Mouse (Mus musculus) monocyte, adult 2 months (primary cell): ENCODE data around the gene Fam160b1.

ENCODE experiments used
- DNase-seq, 2 experiments: peaks; one replicate each; pipeline ENCODE4 v3.0.0; 2022; ENCODE audit warnings: low spot score in 2 of 2, low read depth in 1 of 2

Fam160b1 gene

DNA sequence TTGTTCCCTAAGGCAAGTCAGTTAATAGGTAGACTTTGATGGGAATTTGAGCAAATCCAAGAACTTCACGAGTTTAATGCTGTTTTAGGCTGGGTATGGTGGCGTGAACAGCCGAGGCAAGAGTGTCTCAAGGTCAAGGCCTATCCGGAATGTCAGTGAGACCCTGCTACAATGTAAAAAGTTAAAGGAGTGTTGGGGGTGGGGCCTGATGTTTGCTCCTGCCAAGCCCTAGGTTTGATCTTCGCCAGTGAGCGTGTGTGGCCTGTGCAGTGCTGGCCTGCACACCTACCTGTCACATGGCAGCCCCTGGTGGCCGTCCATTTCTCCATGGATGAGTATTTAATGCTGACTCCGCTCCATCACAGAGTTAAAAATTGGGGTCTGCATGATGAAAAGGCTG, 5.5 kb downstream of the Fam160b1 start:
- DNase-seq: no peak

DNA sequence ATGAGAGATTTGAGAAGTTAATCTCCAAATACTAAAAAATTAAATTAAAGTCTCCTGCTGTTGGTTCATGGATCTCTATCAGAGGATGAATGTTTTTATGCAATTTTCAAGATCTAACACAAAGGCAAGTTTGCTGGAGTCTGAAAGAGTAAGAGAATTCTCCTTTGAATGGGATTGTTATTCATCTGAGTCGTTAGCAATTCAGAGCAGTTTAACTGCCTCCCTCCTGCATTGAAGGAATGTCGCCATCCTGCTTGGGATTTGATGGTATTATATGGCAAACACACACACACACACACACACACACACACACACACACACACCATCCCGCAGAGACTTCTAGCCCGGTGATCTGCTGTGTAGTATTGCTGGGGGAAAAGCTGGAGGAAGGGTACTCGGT, 6.1 kb downstream of the Fam160b1 start:
- no peak for DNase-seq

DNA sequence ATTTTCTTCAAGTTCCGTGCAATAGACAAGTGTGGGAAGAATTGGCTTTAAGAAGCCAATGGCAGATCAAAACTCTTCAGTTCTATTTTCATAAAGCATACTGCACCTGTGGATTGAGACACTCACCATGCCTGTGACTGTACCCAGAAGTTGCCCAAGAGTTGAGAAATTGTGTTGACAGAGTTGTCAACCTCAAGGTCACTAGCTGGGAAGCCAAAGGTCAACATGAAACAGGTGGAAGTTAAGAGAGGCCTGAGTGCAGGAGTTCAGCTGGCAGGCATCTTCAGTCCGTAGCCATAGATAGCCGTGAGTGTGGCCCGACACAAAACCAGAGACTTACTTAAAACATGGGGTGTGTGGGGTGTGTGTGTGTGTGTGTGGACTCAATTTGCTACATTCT, 6.7 kb downstream of the Fam160b1 start:
- no peak for DNase-seq

DNA sequence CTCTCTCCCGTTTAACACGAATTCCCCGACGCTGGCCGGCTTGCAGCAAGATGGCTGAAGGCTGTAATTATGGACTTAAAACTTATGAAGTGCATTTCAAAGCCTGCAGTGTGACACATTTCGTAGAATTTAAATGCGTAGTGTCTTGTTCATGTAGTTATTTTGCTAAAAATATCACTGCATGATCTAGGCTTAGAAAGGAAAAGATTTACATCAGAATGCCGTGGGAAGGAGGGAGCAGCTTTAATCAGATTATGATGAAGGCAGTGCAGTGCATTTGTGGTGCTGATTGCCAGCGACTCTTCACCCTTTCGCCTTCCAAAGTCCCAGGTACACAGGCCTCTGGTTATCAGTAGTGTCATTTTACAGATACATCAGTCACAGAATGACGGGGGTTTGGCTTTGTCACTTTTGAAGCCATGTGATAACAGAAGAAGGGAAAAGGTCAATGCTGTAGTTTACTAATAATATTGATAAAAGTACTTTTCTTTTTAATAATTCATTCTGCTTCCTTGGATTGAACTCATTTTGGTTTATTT, 7.4 kb downstream of the Fam160b1 start:
- DNase-seq: no peak

DNA sequence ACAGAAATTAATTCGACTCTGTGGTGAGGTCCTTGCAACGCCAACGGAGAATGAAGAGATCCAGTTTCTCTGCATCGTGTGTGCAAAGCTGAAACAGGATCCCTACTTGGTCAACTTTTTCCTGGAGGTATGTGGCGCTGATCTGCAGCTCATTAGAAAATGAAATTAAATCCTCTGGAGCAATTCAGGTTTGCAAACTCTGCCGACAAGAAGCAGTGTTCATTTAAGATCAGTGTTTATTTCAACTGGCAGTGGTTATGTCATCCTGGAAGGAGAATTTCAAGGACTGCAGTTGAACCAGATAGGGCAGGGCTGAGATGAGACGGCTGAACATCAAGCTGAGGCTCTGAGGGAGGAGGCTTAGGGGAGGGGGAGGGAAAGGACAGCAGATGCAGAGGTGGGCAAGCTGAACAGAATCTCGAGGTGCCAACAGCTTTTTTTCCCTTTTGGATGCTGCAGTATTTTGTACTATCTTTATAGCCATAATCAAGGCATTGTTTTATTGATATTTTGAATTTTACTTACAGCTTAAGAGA, 12.9 kb downstream of the Fam160b1 start:
- DNase-seq: no peak

DNA sequence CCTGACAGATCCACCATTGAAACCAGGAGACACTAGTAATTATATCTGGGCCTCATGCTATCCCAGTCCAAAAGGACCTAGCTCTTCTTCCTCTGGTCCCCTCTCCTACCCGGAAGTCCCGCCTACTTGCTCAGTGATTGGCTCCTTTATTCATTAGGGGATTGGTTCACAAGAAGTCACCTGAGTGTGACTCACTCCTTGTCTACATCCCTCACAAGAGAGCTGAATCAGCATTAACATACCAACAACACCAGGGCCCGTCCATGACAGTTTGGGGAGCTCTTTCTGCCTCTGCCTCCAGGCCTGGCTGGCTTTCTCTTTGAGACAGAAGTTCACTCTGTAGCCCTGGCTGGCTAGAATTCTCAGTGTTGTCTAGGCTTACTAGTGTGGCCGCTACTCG, 14.7 kb downstream of the Fam160b1 start:
- DNase-seq: no peak

DNA sequence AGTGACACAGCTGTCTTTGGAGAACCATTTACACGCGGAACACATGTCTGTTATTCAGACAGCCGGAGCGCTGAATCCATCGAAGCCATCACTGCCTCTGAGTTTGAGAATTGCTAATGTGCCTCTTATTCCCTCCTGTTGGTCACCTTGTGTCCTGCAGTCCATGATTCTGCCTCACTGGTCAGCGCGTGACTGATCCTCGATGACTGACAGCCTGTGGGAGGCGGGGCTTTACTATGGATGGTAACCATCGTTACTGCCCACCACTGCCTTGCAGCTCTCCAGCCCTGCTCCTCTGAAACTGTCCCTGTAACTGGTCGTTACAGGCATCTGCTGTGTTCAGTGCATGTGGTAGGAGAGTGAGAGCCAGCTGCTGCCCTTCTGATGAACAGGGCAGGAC, 15.3 kb downstream of the Fam160b1 start:
- DNase-seq: no peak

DNA sequence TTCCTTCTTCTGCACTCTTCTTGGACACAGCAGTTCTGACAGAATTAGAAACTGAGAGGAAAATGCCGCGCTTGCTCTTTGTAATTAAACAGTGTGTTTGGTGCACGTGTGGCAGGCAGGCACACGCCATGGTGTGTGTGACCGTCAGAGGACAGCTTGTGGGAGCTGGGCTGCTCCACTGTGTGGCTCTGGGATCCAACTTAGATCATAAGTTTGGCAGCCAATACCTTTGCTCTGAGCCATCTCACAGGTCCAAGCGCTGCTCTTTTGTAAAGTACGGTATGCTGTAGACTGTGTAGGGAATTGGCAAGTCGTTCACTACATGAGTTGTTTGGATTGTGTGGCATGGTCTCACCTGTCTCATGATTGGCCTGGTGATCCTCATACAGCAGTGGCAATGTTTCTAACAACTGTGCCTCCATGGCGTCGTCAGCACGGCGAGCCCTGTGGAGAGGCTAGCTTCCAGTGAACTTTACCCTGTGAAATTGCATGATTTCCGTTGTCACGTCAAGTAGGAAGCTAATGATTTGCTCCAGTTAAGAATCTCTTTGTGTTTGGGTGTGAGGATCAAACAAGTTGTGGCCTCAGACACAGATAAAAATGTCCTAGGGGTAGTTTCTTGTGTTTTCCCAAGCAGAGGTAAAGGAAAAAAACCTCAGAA, 16.7 kb downstream of the Fam160b1 start:
- no peak for DNase-seq

DNA sequence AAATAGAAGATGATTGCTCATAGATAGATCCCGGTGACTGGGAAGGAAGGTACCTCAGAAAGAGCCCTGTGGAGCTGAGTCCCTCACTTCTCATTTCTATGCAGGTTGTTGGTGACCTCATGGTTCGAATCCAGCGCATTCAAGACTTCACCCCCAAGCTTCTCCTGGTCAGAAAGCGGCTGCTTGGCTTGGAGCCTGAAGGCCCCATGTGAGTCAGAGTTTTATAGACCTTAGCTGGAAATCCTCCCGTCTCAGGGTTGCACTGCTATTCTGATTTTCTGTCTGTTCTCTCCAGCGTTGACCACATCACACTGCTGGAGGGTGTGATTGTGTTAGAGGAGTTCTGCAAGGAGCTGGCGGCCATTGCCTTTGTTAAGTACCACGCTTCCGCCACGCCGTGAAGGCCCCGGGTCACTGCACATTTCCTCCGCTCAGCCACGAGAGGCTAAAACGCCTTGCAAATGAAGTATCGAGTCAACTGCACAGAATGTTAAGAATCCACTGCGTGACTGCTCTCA, 25.8 kb downstream of the Fam160b1 start:
- no peak for DNase-seq

DNA sequence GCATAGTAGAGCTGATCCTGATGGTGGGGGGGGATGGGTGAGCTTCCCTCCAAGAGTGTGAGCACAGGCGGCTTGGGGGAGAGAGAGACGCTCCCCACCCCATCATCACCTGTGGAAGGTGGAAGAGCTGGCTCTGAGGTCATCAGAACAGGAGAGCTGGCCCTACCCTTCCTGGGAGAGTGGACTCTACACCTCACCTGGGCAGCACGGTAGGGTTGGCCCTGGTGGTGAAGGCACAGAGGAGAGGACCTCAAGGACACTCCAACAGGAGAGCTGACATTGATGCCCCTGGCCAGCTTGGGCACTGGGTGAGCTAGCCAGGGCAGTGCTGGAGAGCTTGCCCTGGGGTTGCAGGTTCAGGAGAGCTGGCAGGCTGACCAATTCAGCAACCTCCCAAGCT, 31.1 kb downstream of the Fam160b1 start:
- no peak for DNase-seq

DNA sequence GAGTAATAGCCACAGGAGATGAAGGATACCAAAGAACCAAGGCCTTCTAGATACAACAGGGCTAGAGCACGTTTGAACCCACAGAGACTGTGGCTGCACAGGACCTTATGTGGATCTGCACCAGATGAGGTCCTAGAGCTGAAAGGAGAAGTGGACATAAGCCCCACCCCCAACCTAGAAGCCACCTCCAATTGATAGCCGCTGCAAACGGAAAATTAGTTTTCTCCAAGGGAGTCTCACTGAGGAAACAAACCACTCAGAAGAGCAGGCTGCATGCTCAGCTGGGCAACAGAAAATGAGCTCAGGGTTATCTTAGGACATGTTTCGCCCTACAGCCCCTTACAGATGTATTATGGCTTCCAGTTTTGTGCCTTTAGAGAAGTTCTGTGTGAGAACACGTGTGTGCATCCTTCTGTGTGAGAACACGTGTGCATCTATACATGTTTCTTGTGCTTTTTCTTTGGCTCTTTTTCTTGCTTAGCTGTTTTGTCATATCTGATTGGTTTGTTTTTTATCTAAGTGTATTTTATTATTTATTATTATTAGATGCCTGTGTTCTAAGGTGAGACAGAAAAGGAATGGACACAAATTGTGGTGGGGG, 33.0 kb downstream of the Fam160b1 start:
- no peak for DNase-seq

DNA sequence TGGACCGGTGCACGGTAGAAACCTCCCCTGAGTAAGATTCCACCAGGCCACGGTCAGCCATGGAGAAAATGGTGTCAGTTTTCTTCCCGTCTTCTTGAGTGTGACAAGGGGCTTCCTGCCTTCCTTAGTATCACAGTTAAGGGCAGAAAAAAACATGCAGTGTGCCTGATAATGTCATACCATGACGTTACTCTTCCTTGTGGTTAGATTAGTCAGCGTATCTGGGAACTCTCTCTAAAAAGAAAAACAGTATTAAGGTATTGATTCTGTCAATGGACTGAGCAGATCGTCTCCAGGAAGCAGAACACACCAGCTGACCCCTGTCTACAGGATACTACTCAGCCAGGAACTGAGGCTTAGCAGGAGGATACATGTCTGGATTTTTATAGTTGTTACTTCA, 36.1 kb downstream of the Fam160b1 start:
- DNase-seq: no peak

DNA sequence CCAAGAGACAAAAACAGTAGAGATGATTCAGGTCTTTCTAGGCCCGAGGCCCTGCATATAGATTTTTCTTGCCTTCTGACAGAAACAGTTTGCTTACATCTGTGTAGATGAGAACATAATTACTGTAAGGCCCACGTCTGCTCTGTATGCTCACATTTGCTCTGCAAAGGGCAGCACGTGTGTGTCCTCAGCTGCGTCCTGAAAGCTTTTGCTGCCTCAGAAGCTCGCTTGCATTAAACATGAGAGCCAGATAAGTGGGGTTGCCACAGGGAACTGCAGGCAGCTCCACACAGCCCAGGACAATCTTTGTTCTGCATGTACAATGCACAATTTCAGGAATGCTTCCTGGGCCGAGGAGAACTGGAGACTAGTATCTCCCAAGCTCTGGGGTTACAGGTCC, 41.9 kb downstream of the Fam160b1 start:
- no peak for DNase-seq

DNA sequence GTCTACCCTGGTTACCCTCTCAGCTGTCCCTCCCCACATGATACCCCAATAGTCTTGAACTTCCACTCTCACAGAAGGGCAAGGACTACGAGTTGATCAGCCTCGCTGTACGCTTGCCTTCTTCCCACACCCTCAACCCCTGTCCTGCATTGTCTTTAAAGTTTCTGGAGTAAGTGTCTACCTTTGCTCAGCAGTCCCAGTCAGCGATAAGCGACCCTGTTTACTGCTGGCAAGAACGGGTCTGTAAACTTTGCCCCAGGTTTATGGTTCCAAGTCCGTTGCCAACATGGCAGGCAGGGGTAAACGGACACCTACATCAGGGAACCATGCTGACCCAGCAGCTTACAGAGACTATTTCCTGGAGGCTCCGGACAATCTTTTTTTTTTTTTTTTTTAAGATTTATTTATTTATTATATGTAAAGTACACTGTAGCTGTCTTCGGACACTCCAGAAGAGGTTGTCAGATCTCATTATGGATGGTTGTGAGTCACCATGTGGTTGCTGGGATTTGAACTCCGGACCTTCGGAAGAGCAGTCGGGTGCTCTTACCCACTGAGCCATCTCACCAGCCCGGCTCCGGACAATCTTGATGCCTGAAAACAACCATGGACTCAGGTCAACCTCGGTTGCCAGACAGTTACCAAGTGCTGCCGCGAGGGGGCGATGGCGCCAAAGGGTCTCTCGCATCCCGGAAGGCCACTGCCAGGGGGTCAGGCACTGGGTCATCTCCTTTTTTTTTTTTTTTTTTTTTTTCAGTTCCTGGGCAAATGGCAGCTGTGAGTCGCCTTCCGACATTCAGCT, 43.4 kb downstream of the Fam160b1 start:
- DNase-seq: peak in 1 of 2 experiments; percentile 35

DNA sequence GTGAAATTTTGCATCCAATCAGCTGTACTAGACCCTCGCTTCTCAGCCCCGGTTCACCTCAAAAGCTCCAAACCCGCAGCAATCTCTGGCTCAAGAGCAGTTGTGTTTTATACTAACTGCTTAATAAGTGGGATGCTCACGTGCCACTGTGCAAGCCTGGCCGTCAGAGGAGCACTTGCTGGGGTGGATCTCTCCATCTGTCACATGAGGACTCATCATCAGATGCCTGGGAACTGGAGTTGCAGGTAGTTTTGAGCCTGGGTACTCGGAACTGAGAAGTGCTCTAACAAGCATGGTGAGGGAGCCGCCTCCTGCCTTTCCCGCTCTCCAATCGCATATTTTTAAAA, 44.0 kb downstream of the Fam160b1 start:
- no peak for DNase-seq

DNA sequence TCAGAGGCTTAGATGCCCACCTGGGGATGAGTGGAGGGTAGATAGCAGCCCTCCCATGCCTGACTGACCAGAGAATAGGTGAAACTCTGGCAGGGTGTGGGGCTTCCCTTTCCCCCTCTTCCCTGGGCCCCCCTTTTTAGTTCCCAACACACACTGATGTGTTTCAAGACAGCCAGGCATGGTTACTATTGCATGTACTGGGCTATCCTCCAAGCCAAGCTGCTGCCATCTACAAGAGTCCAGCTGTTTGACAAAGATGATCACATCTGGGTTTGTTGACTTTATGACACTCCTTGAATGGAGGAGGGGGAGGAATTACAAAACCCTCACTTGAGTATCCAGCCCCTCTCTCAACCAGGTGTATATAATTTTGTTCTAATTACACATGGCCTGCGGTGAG, 47.5 kb downstream of the Fam160b1 start:
- DNase-seq: no peak

DNA sequence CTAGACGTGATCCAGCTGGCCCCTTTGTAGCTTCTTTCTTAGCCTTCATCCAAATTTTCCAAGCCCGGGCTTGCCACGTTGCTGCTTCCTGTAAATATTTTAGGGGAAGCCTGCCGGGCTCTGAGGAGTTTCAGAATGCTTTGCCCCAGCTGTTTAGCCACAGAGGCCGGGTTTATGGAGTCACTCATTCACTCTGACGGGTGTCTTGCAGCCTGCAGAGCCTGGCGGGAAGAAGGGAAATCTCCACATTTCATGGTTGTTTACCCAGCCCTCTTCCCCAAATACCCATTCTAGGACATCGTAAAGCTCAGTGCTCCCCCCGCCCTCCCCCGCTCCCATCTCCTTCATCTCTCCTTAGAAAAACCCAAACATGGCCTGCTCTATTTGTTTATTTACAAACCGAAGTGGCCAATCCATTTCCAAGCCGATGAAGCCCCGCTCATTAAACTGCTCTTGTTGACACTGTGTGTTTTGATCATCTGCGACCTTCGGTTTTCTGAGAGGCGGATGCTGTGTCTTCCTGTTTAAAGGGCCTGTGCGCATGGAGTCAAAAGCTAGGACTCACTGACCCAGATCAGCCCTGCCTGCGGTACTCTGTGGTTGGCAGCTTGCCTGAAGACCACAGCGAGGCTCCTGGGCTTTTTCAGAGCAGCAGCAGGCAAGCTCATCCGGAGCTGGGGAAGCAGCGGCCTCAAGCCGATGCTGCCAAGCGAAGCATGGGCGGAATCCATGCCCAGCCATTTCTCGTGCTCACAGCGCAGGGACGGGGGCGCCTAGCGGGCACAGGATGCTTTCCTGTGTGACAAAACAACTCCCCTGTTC, 51.1 kb downstream of the Fam160b1 start:
- DNase-seq: no peak

DNA sequence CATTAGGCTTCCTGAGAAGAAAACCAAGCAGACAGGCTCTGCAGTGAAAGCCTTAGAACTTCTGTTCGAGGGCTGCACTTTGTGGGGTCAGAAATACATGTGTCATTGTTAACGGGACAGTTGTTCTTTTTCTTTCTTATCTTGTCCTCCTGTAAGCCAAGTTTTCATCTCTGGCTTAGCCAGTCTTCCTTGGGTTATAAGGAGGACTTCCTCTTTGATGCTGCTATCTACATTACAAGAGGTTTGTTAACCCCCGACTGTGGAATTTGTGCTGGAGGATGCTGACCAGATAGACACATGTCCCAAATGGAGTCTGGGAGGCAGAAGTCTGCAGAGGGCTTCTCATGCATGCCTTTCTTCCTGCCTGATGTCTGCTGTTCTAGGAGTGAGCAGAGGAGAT, 52.7 kb downstream of the Fam160b1 start:
- no peak for DNase-seq

DNA sequence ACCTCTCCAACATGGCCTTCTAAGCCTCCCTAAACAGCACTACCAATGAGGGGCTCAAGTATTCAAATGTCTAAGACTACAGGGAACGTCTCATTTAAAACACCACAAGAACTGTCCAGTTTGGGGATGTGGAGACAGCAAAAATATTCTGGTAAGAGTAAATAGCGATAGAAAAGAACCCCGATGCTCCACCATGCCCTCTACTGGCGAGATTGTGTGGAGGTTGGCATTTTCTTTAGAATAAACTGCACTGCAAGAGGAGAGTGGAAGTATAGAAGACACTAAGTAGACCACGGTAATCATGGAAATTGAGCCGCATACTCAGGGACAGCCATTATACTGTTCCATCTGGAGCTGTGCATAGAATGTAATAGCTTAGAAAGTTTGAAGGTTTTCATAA, 53.4 kb downstream of the Fam160b1 start:
- no peak for DNase-seq

DNA sequence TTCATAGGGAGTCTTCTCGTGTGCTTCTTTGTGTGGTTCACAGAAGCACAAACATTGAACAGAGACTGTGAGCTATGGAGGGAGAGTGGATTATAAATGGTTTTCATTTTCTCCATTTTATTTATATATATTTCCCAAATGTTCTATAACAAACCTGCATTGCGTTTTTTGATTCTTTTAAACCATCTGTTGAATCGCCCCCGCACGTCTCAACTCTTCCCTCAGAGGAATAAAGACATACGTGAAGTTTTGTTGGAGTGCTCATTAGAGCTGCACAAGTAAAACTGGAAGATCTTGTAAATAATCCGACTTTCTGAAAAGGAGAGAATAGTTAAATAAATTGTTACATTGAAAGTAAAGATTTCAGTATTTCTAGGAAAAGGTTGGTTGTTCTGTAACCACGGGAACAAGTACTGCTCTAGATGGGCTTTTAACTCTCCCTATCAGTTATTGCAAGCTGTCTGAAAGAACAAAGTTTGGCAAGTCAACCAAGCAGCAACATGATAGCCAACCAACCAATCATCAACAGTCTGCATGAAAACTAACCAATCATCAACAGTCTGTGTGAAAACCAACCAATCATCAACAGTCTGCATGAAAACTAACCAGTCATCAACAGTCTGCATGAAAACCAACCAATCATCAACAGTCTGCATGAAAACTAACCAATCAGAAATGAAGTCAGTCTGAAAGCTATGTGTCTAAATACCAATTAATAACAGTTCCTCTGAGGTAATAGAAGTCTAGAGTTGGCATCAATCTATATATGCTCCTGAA, 54.7 kb downstream of the Fam160b1 start:
- no peak for DNase-seq
